Mouse (Mus musculus) hindlimb bud, embryonic 11.5 days (tissue): ENCODE results near the gene Trim16.

ENCODE experiments used
- DNase-seq: peaks from one replicate; pipeline ENCODE4 v3.0.0-alpha.2; 2012; ENCODE audit warnings: low read depth, low spot score; ENCODE audit errors: extremely low spot score

Trim16 gene

DNA sequence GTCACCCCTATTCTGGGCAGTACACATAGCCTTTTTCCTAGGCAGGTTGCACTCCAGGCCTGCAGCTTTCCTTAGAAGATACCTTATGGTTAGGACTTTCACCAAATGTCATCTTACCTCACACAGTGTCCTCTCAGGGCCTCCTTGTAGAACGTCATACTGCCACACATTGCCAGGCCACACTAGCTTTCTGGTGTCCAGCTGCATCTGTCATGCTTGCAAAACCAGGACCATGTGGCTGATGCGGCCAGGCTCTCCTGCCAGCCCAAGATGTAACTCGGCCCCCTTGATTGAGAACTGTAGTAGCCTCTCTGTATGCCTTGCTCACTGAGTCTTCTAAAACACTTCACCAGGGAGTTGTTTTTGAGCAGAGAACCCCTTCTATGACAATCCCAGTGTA lies 7.9 kb downstream of the Trim16 start:
- DNase-seq, result no peak

DNA sequence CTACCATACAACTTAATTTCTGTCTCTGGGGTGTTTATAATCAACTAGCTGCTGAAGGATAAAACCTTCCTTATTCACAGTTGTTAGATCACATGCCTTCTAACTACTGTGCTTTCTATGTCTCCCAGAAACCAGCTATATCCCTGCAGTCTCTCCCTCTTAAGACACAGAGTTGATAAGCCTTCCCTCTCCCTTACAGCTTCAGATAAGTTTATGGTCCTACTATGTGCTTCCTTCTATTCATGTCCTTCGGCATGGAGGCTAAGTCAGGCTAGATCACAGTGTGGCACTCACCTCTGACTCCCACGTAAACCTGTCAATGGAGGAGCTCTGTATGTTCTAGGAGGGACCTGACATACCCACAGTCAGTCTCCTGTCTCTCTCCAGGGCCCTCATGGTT lies 10.4 kb downstream of the Trim16 start:
- no peak for DNase-seq

DNA sequence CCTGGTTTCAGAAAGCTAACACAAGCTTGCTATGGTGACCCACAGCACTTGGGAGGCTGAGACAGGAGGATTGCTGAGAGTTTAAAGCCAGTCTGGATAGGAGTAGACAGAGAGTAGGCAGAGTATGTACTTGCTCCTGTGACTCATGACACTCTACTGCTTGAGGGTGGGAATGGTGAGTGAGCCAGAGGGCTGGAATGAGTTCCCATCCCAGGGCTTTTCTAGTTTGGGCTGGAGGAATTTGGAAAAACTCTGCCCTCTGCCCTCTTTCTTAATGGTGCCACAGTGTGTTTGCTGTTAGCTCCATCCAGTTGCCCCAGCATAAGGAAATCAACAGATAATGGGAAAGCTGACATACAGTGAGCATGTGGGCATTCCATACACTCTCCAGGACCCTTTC lies 11.9 kb downstream of the Trim16 start:
- DNase-seq, result no peak

DNA sequence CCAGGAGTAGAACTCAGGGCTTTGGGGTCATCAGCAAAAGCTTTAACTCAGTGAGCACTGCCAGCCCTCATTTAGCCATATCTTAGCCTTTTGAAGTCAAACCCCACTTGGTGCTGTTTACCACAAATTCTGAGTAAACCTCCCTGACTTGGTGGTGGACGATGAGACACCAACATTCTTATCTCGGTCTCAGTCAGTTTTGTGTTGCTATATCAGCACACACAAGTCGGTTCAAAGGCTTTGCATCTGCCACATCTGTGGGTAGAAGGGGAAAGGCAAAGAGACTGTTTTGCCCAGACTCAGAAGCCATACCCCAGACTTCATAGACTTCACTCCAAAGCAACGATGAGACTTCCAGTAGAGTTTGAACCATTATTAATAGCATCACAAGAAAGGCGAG lies 24.5 kb downstream of the Trim16 start:
- no peak for DNase-seq

DNA sequence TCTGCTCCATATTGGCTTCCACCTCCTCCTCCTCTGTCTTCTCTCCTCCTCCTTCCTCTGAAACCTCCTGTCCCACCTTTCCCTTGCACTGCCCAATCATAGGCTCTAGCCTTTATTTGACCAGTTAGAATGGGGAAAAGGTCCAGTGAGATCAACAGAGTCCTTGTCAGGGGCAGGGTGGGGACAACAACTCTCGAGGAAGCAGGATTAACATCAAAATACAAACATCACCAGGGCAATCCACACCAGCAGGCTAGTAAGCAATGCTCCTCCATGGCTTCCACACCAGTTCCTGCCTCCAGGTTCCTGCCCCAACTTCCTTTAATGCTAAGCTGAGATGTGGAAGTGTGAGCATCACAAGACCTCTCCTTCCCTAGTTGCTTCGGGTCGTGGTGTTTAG lies 25.7 kb downstream of the Trim16 start:
- DNase-seq, result no peak

DNA sequence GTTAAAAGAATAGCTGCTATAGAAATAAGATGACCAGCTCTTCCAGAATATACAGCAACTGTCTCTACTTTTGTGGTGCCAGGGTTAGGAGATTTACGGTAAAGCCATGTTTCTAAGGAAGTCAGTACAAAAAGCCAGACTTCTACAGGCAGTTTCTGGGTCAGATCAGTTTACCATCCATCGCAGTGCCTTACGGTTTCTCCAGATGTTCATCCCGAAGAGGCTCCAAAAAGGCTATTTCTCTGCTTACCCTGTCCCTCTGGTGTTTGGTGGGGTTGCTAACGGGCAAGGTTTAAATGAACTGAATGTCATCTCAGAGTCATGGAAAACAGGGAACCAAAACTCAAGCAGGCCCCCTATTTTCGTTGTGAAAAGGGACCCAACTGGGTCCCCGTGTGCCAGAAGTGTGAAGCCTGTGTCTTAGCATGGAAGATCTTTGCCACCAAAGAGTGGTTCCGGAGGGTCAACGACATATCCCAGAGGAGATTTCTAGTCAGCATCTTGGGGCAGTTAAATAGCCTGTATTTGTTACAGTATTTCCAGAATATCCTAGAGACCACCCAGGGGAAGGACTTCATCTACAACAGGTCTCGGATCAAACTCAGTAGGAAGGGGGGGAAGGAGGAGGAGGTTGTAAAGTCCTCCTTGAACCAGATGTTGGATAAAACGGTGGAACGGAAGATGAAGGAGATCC lies 27.1 kb downstream of the Trim16 start, which contains the start of gene Fbxw10:
Fbxw10 (plus strand) TSS at position 109 of the 694 bp plus-strand sequence.
- no peak for DNase-seq

DNA sequence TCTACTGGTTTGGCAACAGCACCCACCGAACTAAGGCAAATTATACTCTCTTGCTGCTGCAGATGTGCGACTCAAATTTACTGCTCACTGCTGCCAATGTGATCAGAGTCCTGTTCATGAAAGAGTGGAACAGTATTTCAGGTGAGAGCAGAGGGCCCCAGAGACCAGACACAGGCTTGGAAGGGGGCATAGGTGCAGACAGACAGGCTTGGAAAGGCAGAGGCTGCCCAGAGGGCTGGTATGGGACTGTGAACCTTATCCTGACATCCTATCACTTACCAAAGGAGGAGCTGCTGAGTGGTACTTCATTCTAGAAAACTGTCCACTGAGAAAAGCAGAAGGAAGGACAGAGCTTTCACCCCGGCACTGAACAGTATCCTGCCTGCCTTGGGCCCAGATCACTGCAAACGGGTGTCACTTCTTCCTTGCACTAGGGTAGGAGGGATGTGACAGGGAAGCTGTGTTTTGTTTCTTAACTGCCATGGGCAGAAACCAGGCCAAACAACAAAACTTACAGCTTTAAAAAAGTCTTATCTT lies 27.7 kb downstream of the Trim16 start:
- no peak for DNase-seq

DNA sequence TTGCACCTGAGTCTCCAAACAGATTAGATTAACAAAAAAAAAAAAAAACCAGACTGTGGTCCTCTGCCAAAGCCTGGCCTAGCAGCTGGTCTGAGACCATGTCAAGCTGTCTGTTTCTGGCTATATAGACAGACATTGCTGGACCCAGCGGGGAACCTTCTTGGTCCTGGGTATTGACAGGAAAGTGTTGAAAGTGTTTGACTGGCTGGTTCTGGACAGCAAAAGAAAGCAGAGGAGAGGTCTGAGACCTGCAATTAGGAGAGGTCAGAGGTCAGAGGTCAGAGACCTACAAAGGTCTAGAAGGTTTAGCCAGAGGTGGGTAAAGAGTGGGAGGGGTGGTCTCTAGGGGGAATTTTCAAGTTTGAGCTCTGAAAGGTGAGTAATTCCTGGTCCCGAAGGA lies 28.3 kb downstream of the Trim16 start:
- DNase-seq, result no peak

DNA sequence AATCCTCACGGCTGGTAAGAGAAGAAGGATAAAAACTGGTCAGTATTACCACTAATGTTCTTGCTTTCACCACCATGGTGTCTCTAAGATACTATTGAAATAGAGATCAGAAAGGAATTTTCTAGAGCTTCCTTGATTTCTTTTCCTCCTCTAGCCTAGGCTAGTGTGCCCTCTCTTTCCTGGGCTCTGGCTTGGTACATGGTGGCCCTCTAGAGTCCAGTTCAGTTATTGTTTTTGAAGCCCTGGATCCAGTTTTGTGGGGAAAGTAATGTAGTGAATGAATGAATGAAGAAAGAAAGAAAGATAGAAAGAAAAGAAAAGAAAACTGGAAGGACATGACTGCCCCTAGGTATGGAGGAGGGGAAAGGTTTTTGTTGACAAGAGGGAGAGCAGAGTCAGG lies 31.2 kb downstream of the Trim16 start:
- no peak for DNase-seq

DNA sequence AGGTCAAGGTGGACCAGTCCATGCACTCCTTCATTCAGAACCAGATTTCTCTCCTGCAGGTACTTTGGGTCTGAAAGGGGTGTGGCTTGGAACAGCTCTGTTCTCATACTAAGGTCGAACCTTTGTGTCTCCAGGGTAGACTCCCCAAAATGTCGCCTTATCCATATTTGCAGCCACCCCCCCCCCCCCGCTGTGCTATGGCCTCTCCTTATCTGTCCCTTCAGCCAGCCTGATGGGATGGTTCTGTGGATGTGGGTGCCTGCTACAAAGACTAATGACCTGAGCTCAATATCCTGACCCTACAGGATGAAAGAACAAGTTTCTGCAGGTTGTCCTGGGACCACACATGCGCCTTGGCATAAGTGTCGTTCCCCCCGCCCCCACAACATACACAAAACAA lies 33.3 kb downstream of the Trim16 start:
- DNase-seq, result no peak

DNA sequence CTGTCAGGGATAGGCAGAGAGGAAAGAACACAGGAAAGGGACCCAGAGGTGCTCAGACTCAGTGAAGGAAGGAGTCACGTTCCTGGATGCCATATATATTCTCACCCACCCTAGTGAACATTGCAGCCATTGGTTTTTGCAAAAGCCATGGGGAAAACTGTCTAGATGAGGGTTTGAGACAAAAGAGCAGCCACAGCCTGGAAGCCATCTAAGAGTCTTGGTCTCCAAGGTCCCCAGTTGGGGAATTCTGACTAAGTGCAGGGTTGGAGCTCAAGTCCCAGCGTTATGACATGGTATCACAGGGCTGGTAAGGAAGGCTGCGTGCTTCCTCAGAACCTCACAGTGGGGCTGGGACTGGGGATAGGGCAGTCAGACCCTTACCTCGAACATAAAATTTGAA lies 45.5 kb downstream of the Trim16 start:
- no peak for DNase-seq

DNA sequence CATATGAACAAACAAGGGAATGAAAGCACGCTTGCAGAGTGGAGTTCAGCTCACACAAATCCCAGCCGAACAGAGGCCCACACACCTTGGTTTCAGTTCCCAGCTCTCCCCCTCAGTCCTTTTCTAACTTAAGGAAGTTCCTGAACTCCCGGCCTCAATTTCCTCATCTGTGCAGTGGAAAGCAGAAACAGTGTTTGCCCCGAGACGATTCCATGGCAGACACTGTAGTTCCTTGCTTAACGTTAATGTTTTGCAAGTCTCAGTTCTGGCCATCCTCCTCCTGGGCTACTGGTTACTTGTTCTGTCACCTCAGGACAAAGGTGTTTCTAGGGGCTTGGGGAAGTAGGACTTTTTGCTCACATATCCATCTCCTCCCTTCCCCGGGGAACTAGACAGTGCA lies 46.7 kb downstream of the Trim16 start:
- DNase-seq, result no peak

DNA sequence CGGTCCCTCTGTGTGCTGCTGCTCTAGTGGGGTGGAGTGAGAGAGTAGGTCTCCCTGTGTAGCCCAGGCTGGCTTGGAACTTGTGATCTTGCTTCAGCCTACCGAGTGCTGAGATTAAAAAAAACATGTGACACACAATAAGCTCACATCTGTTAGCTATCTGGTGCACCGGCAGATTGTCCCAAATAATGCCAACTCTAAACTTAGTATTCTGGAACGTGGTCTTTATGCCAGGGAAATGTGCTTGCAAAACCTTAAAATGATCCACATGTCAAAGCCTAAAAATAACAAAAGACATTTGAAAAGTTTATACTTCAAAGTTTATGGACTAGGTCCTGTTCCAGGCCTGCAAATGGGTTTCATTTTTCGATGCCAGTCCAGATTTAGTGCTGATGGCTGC lies 49.2 kb downstream of the Trim16 start:
- no peak for DNase-seq

DNA sequence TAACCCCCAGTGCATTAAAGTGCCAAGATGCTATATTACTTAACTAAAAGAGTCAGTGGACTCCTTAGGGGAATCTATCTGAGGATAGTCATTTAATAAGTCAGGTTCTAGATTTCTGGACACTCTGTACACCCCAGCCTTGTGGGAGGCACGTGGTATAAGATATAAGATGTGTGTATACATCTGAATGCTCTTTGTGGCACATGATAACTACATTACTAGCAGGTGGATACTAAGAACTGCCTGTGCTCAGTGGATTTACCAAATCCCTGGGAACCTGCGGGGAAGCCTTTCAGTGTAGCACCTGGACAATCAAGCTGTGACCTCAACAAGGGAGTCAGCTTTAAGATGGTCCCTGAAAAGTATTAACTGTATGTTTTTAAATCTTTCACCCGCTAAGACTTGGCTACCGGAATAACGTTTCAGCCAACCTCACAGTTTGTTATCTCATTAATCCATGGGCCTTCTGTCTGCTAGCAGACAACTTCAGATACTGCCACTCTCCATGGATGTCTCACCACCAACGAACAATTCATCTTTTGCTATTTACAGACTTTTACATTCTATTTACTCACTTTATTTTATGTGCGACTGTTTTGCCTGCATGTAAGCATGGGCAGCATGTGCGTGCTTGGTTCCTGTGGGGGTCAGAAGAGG lies 49.8 kb downstream of the Trim16 start:
- no peak for DNase-seq

DNA sequence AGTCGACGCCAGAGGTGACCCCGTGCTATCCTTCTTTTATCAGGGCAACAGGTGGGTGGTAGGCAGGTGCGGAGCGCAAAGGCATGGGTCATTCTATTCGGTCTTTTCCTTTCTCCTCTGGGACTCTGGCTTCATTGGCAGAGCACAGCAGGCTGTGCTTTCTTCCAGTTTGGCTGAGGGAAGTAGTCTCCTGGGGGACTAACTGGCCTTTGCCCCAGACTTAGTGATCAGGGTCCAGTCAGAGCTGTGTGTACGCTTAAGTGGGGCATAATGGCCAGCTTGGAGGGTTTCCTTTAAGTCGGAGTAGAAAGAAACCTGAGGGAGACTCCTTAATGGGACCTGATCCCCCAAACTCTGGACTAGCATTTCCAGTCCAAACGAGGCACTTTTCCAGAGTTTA lies 53.4 kb downstream of the Trim16 start:
- no peak for DNase-seq

DNA sequence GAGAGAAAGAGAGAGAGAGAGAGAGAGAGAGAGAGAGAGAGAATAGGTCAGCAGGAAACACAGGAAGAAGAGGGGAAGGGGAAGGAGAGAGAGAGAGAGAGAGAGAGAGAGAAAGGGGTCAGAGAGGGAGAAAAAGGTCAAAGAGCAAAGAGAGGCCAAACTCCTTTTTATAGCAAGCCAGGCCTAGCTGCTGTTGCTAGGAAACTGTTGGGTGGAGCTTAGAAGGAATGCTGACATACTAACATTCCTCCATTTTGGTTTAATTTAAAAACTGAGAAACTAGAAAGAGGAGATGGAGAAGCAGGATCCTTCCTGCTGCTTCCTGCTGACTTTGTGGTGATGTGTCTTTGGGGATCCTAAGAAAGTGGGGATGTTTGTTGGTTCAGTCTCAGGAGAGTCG lies 55.7 kb downstream of the Trim16 start:
- no peak for DNase-seq

DNA sequence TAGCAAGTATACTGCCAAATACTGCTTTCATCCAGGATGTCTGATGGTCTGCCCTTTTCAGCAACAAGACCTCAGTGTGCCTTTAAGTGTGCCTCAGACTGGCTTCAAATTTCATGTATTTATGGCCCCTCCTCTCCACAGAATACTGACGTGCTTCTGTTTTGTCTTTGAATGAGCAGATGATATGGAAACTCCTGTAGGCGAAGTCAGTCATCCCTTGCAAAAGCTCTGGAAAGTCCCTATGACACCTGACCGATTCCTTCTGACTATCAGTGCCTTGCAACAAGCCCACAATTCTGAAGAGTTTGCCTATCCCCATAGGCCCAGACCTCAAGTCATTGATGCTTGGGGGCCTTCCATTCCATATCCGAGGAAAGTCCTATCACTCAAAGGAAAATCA lies 56.4 kb downstream of the Trim16 start:
- no peak for DNase-seq

DNA sequence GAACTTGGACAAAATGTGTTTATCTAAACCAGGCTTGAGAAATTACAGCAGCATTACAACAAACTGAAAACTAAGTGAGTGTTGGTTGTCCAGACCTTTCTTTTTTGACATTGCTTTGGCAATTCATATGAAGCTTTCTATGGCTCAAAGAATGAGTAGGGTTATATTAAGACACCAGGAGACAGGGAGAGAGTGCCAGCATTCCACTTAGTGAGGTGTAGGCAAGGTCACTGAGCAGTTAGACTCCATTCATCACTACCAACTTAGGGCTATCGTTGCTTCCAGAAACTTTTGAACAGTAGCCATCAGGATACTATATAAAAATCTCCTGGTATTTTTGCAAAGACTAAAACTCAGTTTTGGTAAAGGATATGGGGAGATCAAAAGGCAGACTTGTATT lies 57.4 kb downstream of the Trim16 start:
- DNase-seq, result no peak

DNA sequence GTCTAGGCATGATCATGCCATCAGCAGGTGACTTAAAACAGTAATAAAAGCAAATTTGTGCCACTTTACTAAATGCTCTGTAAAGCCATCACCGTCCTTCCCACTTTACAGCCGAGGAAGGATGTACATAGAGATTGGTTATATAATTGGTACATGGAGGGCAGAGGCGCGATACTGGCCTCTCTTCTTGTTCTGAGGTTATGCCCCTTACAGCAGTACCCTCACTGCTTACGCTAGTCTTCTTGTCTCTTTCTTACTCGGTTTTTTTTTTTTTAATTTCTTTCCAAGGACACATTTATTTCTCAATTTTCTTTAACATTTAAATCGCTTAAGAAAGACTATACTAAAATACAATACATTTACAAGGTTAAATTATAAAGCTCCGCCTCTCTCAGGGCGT lies 58.7 kb downstream of the Trim16 start:
- no peak for DNase-seq

DNA sequence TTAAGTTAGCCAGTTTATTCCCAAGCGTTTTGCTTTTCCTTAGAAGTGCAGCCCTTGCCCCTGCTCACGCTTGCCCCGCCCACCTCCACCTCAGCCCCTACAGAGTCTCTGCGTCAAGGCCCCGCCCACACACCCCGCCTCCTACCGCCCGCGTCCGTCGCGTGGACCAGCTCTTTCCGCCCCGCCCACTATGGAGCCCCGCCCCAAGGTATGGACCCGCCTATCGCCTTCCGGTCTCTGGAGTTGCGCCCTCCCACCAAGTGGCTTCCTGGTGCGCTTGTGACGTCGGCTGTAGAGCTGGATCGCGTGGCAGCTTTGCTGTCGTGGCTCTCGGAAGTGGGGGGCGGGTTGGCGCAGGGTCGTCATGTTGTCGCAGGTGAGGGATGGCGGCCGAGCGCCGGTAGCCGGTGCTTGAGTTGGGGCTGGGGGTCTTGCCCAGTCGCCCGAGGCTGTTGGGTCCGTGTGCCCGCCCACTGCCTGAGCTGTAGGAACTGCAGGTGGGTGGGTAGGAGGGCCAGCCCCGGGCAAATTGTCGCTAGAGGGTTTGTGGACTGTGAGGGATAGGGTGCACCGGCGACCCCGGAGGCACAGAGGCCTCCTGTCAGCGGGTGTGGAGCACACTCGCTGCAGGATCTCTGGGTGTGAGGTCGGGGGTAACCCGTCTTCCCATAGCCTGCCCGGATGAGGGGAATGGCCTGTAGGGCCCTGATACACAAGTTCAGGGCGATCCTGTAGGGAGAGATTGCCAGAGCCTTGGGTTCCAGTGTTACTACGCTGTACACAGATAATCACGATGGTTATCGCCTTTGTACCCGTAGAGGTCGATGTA lies 59.4 kb downstream of the Trim16 start, which contains the start of gene Tvp23b:
Tvp23b (plus strand) TSS at position 236 of the 829 bp plus-strand sequence.
- DNase-seq, result peak; percentile 72

DNA sequence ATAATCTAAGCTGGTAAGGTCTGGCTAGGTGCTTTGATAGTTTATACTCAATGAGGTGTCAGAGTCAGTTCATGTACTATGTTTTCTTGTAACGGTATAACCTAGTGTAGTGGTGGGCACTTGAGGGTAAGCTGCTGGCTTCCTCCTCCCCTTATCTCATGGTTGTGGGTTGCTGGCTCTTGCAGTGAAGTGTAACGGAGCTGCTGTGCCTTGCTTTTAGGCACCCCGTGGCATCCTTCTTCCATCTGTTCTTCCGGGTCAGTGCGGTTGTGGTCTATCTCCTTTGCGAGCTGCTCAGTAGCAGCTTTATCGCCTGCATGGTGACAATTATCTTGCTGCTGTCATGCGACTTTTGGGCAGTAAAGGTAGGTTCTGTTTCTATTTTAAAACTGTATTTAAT lies 63.4 kb downstream of the Trim16 start:
- DNase-seq, result no peak

DNA sequence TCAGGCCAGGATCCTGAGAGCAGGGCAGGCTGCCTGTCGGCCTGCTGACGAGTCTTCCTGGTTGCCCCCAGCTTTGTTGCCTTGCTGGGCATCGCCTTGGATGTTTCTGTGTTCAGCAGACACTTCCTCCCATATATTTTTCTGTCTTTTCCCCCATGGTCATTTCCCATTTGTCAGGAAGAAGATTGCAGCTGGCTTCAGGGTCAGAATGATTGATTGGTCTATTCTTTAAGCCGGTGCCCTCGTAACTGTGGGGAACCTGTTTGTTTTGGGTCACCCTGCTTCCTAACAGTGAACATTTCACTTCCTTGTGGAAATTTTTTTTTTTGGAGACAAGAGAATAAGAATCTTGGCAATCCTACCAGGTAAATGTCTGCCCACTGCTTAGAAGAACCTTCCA lies 65.3 kb downstream of the Trim16 start:
- no peak for DNase-seq
